Mouse (Mus musculus): ENCODE results near the gene Faah.

GRCm38 (mm10) chr4:115962671-115963412 lies 54.9 kb downstream of the Faah start:
- no peak for TF ChIP-seq CTCF (IDR thresholded peaks at IDR 0.05; ENCODE audit: control insufficient read depth, insufficient read depth, insufficient replicate concordance, low read depth, low read length)
- TF ChIP-seq POLR2A (IDR thresholded peaks at IDR 0.05; ENCODE audit: control insufficient read depth, low read depth, low read length): no peak

Data from testis, adult 2 months (tissue).